Mouse (Mus musculus): ENCODE data around the gene Cdc42bpa.

DNA sequence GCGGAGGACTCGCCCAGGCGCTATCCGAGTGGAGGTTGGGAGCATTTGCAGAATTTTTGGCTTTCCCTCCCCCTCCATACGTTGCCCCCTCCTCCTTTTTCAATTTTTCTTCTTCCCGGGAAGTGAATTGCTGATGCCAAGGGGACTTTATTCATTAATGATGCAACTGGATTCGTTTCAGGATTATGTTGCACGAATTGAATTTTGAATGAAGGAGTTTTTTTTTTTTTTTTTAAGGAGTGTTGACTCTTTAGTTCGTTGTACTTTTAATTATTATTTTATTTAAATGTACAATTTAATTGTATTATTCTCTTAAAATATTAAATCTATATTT, 238 bp downstream of the Cdc42bpa start:
- no peak for TF ChIP-seq POLR2A (IDR thresholded peaks at IDR 0.05; ENCODE audit: insufficient read depth, low read depth, low read length)
- TF ChIP-seq CTCF (IDR thresholded peaks at IDR 0.05; ENCODE audit: insufficient read depth, low read depth, low read length), result no peak

Measured in olfactory bulb, adult 2 months (tissue).